Mouse (Mus musculus) lung, embryonic 14.5 days (tissue): ENCODE data around the gene Grik4. TPM values are rescaled to one million over a fixed set of nuclear protein-coding genes. Genes with fewer than 3 reads are reported as not detected.

Source experiments
- ATAC-seq: fragments of 200-750 bp; cut with Nextera tagmentation; 2 replicates; pipeline ENCODE4 v1.8.0; 2017; ENCODE audit warnings: mild to moderate bottlenecking, moderate TSS enrichment, moderate library complexity; ENCODE audit not compliant: insufficient read depth
- DNase-seq: peaks from one replicate; pipeline ENCODE4 v3.0.0-alpha.2; 2015
- H3K27ac ChIP-seq: fragments of 300-500 bp; sonication (generic); 2 replicates; pipeline ENCODE4 v1.5.1; 2014; ENCODE audit warnings: low read depth, mild to moderate bottlenecking, moderate library complexity
- H3K27me3 ChIP-seq: fragments of 300-500 bp; sonication (generic); 2 replicates; pipeline ENCODE4 v1.6.1; 2014; ENCODE audit warnings: low read length, control low read depth; ENCODE audit not compliant: insufficient read depth
- H3K36me3 ChIP-seq: fragments of 300-500 bp; sonication (generic); 2 replicates; pipeline ENCODE4 v1.6.1; 2014; ENCODE audit warnings: control low read depth; ENCODE audit not compliant: insufficient read depth
- H3K4me1 ChIP-seq: fragments of 300-500 bp; sonication (generic); 2 replicates; pipeline ENCODE4 v1.6.1; 2014; ENCODE audit warnings: antibody characterized with exemption, control low read depth; ENCODE audit not compliant: insufficient read depth
- H3K4me2 ChIP-seq: fragments of 300-500 bp; sonication (generic); 2 replicates; pipeline ENCODE4 v1.6.1; 2014; ENCODE audit warnings: mild to moderate bottlenecking
- H3K4me3 ChIP-seq: fragments of 300-500 bp; sonication (generic); 2 replicates; pipeline ENCODE4 v1.5.1; 2014; ENCODE audit warnings: low read depth, low read length
- H3K9ac ChIP-seq: fragments of 300-500 bp; sonication (generic); 2 replicates; pipeline ENCODE4 v1.6.1; 2014
- H3K9me3 ChIP-seq: fragments of 300-500 bp; sonication (generic); 2 replicates; pipeline ENCODE4 v1.6.1; 2016; ENCODE audit warnings: low read depth, low read length, control low read depth
- CTCF ChIP-seq: IDR thresholded peaks from 2 replicates; pipeline ENCODE4 v1.5.1; 2016; ENCODE audit warnings: antibody characterized with exemption, low read depth
- WGBS: fragments of 180-500 bp; shearing (Covaris S2); extraction: QIAGEN DNeasy Blood & Tissue Kit; methylation state at CpG from one replicate; pipeline ENCODE4 v1.1.7; 2014; 5-methylcytosine and 5-hydroxymethylcytosine counted together
- polyA plus RNA-seq: library from polyadenylated mRNA; unstranded; fragments of >200 nt; fragmentation: Nextera tagmentation; extraction: Ambion mirVana; gene quantifications from 2 replicates; pipeline ENCODE4 v1.2.1, GENCODE M21; 2014

The Grik4 gene
- polyA plus RNA-seq, 1 experiment from 2014 or later, result 2.2 TPM

- Histone ChIP-seq H3K27ac (no peak overlapping the region), H3K9me3 (no peaks in the 10 kb centered on the region), H3K36me3 (no peaks in the 10 kb centered on the region), H3K4me2 (no peak overlapping the region), H3K27me3 (no peaks in the 10 kb centered on the region), H3K4me3 (no peak overlapping the region), H3K4me1 (no peaks in the 10 kb centered on the region), H3K9ac (no peak overlapping the region)
- 45% methylated on average over 7 of the region's 7 CpGs for WGBS
- TF ChIP-seq CTCF, result no peak
- DNase-seq, result peak; percentile 50
- peak; percentile 21; the same call in 1 of the 2 replicates for ATAC-seq
These were observed 207.5 kb downstream of the Grik4 start for GRCm38 (mm10) chr9:42736697-42737335.

GRCm38 (mm10) chr9:42735086-42735485 is 209.2 kb downstream of the Grik4 start:
- Histone ChIP-seq H3K36me3 (no peaks in the 10 kb centered on the region), H3K9ac (no peak overlapping the region), H3K4me1 (no peaks in the 10 kb centered on the region), H3K27me3 (no peaks in the 10 kb centered on the region), H3K4me3 (no peak overlapping the region), H3K9me3 (no peaks in the 10 kb centered on the region), H3K4me2 (no peak overlapping the region), H3K27ac (no peak overlapping the region)
- no peak for ATAC-seq
- no peak for DNase-seq
- no peak for TF ChIP-seq CTCF
- WGBS, result 51% methylated on average over 5 of the region's 5 CpGs

- DNase-seq (no peak), ATAC-seq (no peak)
- no peaks in the 10 kb centered on the region for H3K9me3 ChIP-seq
- no peaks in the 10 kb centered on the region for H3K27me3 ChIP-seq
- no peak overlapping the region for H3K4me2 ChIP-seq
- H3K36me3 ChIP-seq, result no peaks in the 10 kb centered on the region
- H3K9ac ChIP-seq, result no peak overlapping the region
- H3K27ac ChIP-seq, result no peak overlapping the region
- WGBS, result 69% methylated on average over 9 of the region's 9 CpGs
- H3K4me1 ChIP-seq, result no peaks in the 10 kb centered on the region
- no peak for TF ChIP-seq CTCF
- H3K4me3 ChIP-seq, result no peak overlapping the region
These were observed 211.5 kb downstream of the Grik4 start for GRCm38 (mm10) chr9:42732731-42733318.

- Histone ChIP-seq H3K4me1 (peaks cover 3% of the 10 kb centered on the region; the same call in 1 of the 2 replicates), H3K27me3 (no peaks in the 10 kb centered on the region), H3K36me3 (no peaks in the 10 kb centered on the region), H3K4me2 (no peak overlapping the region), H3K27ac (no peak overlapping the region), H3K9me3 (no peaks in the 10 kb centered on the region), H3K9ac (no peak overlapping the region), H3K4me3 (no peak overlapping the region)
- TF ChIP-seq CTCF, result no peak
- ATAC-seq, result no peak
- 66% methylated on average over 6 of the region's 6 CpGs for WGBS
- DNase-seq, result no peak
These were observed 215.8 kb downstream of the Grik4 start for GRCm38 (mm10) chr9:42728472-42728871.

- Histone ChIP-seq H3K27ac (no peak overlapping the region), H3K4me1 (peaks cover 5% of the 10 kb centered on the region; the same call in 1 of the 2 replicates), H3K4me3 (no peak overlapping the region), H3K36me3 (no peaks in the 10 kb centered on the region), H3K9ac (no peak overlapping the region), H3K9me3 (no peaks in the 10 kb centered on the region), H3K27me3 (no peaks in the 10 kb centered on the region), H3K4me2 (no peak overlapping the region)
- TF ChIP-seq CTCF, result no peak
- no peak for ATAC-seq
- WGBS, result 74% methylated on average over 6 of the region's 6 CpGs
- DNase-seq, result no peak
These were observed 216.6 kb downstream of the Grik4 start for GRCm38 (mm10) chr9:42727661-42728060.

- Histone ChIP-seq H3K4me1 (peaks cover 10% of the 10 kb centered on the region; the same call in 1 of the 2 replicates), H3K27me3 (no peaks in the 10 kb centered on the region), H3K4me3 (no peak overlapping the region), H3K4me2 (no peak overlapping the region), H3K27ac (no peak overlapping the region), H3K9ac (no peak overlapping the region), H3K36me3 (no peaks in the 10 kb centered on the region), H3K9me3 (no peaks in the 10 kb centered on the region)
- DNase-seq, result no peak
- ATAC-seq, result no peak
- no peak for TF ChIP-seq CTCF
- 70% methylated on average over 5 of the region's 5 CpGs for WGBS
These were observed 217.1 kb downstream of the Grik4 start for GRCm38 (mm10) chr9:42727186-42727585.

GRCm38 (mm10) chr9:42724099-42724498 is 220.2 kb downstream of the Grik4 start:
- Histone ChIP-seq H3K4me3 (no peak overlapping the region), H3K9ac (no peak overlapping the region), H3K36me3 (no peaks in the 10 kb centered on the region), H3K4me2 (no peak overlapping the region), H3K27me3 (no peaks in the 10 kb centered on the region), H3K27ac (no peak overlapping the region), H3K4me1 (peaks cover 10% of the 10 kb centered on the region; the same call in 1 of the 2 replicates), H3K9me3 (no peaks in the 10 kb centered on the region)
- 64% methylated on average over 7 of the region's 7 CpGs for WGBS
- ATAC-seq (no peak), DNase-seq (no peak)
- no peak for TF ChIP-seq CTCF
